In genomic region chr7:73323556-73323955, GRCm38 (mm10) we compare ENCODE assay signal across 9 mouse cellular contexts. TPM values are rescaled to one million over a fixed set of nuclear protein-coding genes. Genes with fewer than 3 reads are reported as not detected.
DNase-seq lines count a peak whose midpoint lies in the region; ATAC-seq and TF ChIP-seq lines count a peak whose summit lies in the region.
"Had no signal": no experiment of that assay in that cellular context is flagged by ENCODE, and none has a peak within 500 bp of the region (broad histone marks: within the 10 kb centered on the region; RNA-seq: fewer than 3 reads in every experiment).

No protein-coding gene starts in this region.

- ATAC-seq in kidney, embryonic 14.5 days (ENCODE audit: low FRiP score, low TSS enrichment), result no peak
- no peak for ATAC-seq in embryonic facial prominence, embryonic 15.5 days (ENCODE audit: insufficient number of reproducible peaks, low FRiP score, low TSS enrichment, low read depth)
- no peak for ATAC-seq in limb, embryonic 11.5 days (ENCODE audit: insufficient number of reproducible peaks, low FRiP score, low TSS enrichment, low read depth)

- 49% methylated on average over 12 of the region's 12 CpGs for WGBS in kidney, embryonic 14.5 days
- WGBS in kidney, adult 2 months, result 49% methylated on average over 12 of the region's 12 CpGs
- WGBS in embryonic facial prominence, embryonic 15.5 days, result 30% methylated on average over 12 of the region's 12 CpGs
- WGBS in limb, embryonic 11.5 days, result 34% methylated on average over 12 of the region's 12 CpGs

- in situ Hi-C loops in ES-E14 (cut with MboI; ENCODE audit: low sequenced_read_pairs in 2 of 2, unreplicated experiment in 2 of 2), result no loop called here

- H3K9ac ChIP-seq in kidney, embryonic 14.5 days (ENCODE audit: low read depth, low read length), result no peak overlapping the region
- 0 out of 2 replicates have a peak overlapping the region, but pooled peaks have one; percentile 33 for H3K9ac ChIP-seq in ES-E14 (ENCODE audit: insufficient read depth, low read depth, low read length, poor library complexity, severe bottlenecking)
- H3K9ac ChIP-seq in embryonic facial prominence, embryonic 15.5 days, result no peak overlapping the region
- H3K9ac ChIP-seq in limb, embryonic 11.5 days (ENCODE audit: low read length), result no peak overlapping the region
- H3K9ac ChIP-seq: liver, embryonic 14.5 days had no signal

- no peak for DNase-seq in kidney, adult 2 months
- DNase-seq in ES-E14 (ENCODE audit: low read depth, low spot score) (peak; percentile 46), adipocyte (ENCODE audit: low spot score) (no peak)
- no peak for DNase-seq in limb, embryonic 11.5 days (ENCODE audit: low spot score)
- no peak for DNase-seq in retina, embryonic 14.5 days (ENCODE audit: low spot score)
- no peak for DNase-seq in layer of hippocampus, adult 18-20 months (ENCODE audit: low spot score in 2 of 2)

- H3K27me3 ChIP-seq in kidney, embryonic 14.5 days (ENCODE audit: control insufficient read depth, insufficient read depth, low read length), result no peaks in the 10 kb centered on the region
- H3K27me3 ChIP-seq in kidney, adult 2 months (replicated peaks; ENCODE audit: control insufficient read depth, insufficient read depth, low read length), result no peaks in the 10 kb centered on the region
- H3K27me3 ChIP-seq in embryonic facial prominence, embryonic 15.5 days, result no peaks in the 10 kb centered on the region
- H3K27me3 ChIP-seq in limb, embryonic 11.5 days (ENCODE audit: control insufficient read depth, insufficient read depth, low read length), result no peaks in the 10 kb centered on the region

- no peak for TF ChIP-seq CTCF in kidney, adult 2 months (conservative IDR thresholded peaks at IDR 0.05; ENCODE audit: insufficient read depth, insufficient read length, low read depth, low read length)

- H3K4me3 ChIP-seq in kidney, embryonic 14.5 days (ENCODE audit: low read length), result no peak overlapping the region
- H3K4me3 ChIP-seq in kidney, adult 2 months (ENCODE audit: insufficient read depth, low read depth, low read length), result no peak overlapping the region
- peak overlapping the region; percentile 12 to 35; a peak in 2 of 4 replicates for H3K4me3 ChIP-seq in ES-E14 (ENCODE audit: insufficient read depth in 1 of 2, low read depth in 1 of 2, low read length in 2 of 2, poor library complexity in 1 of 2, severe bottlenecking in 1 of 2)
- H3K4me3 ChIP-seq in embryonic facial prominence, embryonic 15.5 days (replicated peaks), result peak overlapping the region; percentile 13
- H3K4me3 ChIP-seq in limb, embryonic 11.5 days (ENCODE audit: low read depth, low read length), result peak overlapping the region; percentile 15; the same call in 1 of the 2 replicates

- peaks cover 17% of the 10 kb centered on the region for H3K4me1 ChIP-seq in kidney, embryonic 14.5 days (ENCODE audit: control insufficient read depth, insufficient read depth, low read length)
- H3K4me1 ChIP-seq in kidney, adult 2 months (ENCODE audit: control insufficient read depth, insufficient read depth, low read length), result no peaks in the 10 kb centered on the region
- H3K4me1 ChIP-seq in ES-E14 (ENCODE audit: control insufficient read depth in 2 of 2, insufficient read depth in 2 of 2, low read length in 2 of 2, poor library complexity in 1 of 2), result peaks cover 0 to 6% of the 10 kb centered on the region in 2 experiments; a peak in 2 of 4 replicates
- H3K4me1 ChIP-seq in embryonic facial prominence, embryonic 15.5 days, result peaks cover 47% of the 10 kb centered on the region
- peaks cover 14% of the 10 kb centered on the region; the same call in 1 of the 2 replicates for H3K4me1 ChIP-seq in limb, embryonic 11.5 days (ENCODE audit: control insufficient read depth, insufficient read depth, low read length)

- H3K36me3 ChIP-seq in kidney, embryonic 14.5 days (ENCODE audit: control insufficient read depth, insufficient read depth, low read length), result no peaks in the 10 kb centered on the region
- H3K36me3 ChIP-seq in kidney, adult 2 months (ENCODE audit: control insufficient read depth, insufficient read depth, low read length), result no peaks in the 10 kb centered on the region
- H3K36me3 ChIP-seq in ES-E14 (ENCODE audit: control insufficient read depth, insufficient read depth, low read length, poor library complexity, severe bottlenecking), result no peaks in the 10 kb centered on the region
- H3K36me3 ChIP-seq in embryonic facial prominence, embryonic 15.5 days, result no peaks in the 10 kb centered on the region
- no peaks in the 10 kb centered on the region for H3K36me3 ChIP-seq in limb, embryonic 11.5 days (ENCODE audit: control insufficient read depth, insufficient read depth, low read length)

- H3K27ac ChIP-seq in kidney, embryonic 14.5 days (ENCODE audit: low read depth, low read length), result no peak overlapping the region
- H3K27ac ChIP-seq in kidney, adult 2 months (ENCODE audit: insufficient read depth, low read depth, low read length), result no peak overlapping the region
- peak overlapping the region; percentile 42; the same call in 1 of the 2 replicates for H3K27ac ChIP-seq in ES-E14 (ENCODE audit: insufficient read depth, low read depth, low read length, poor library complexity, severe bottlenecking)
- H3K27ac ChIP-seq in embryonic facial prominence, embryonic 15.5 days (replicated peaks), result no peak overlapping the region
- H3K27ac ChIP-seq in limb, embryonic 11.5 days (replicated peaks; ENCODE audit: low read depth, low read length), result no peak overlapping the region
- H3K27ac ChIP-seq: liver, embryonic 14.5 days had no signal

- H3K9me3 ChIP-seq in kidney, embryonic 14.5 days (ENCODE audit: control insufficient read depth, low read length), result peaks cover 3% of the 10 kb centered on the region; the same call in 1 of the 2 replicates
- H3K9me3 ChIP-seq in ES-E14 (ENCODE audit: control insufficient read depth, insufficient read depth, low read depth, low read length), result no peaks in the 10 kb centered on the region
- H3K9me3 ChIP-seq in embryonic facial prominence, embryonic 15.5 days (replicated peaks), result no peaks in the 10 kb centered on the region
- H3K9me3 ChIP-seq in limb, embryonic 11.5 days (ENCODE audit: control insufficient read depth, low read length), result no peaks in the 10 kb centered on the region

- TF ChIP-seq POLR2A in kidney, adult 2 months (IDR thresholded peaks at IDR 0.05; ENCODE audit: low read depth, low read length), result no peak

- H3K4me2 ChIP-seq in kidney, embryonic 14.5 days (replicated peaks; ENCODE audit: low read depth, low read length), result 0 out of 2 replicates have a peak overlapping the region, but pooled peaks have one; percentile 5
- H3K4me2 ChIP-seq in embryonic facial prominence, embryonic 15.5 days (replicated peaks), result peak overlapping the region; percentile 37
- peak overlapping the region; percentile 17; the same call in 1 of the 2 replicates for H3K4me2 ChIP-seq in limb, embryonic 11.5 days (ENCODE audit: low read depth, severe bottlenecking)

TF ChIP-seq in ES-E14, 5 proteins besides CTCF, POLR2A, EP300 and RAD21:
- TF ChIP-seq ZC3H11A (IDR thresholded peaks at IDR 0.05; ENCODE audit: borderline replicate concordance, low read depth, low read length) (no peak), MAFK (IDR thresholded peaks at IDR 0.05; ENCODE audit: insufficient read depth, low read depth, low read length) (no peak), HCFC1 (IDR thresholded peaks at IDR 0.05; ENCODE audit: borderline replicate concordance, insufficient read depth, low read length) (no peak), CHD2 (IDR thresholded peaks at IDR 0.05; ENCODE audit: low read depth, low read length) (no peak), ZNF384 (IDR thresholded peaks at IDR 0.05; ENCODE audit: low read depth, low read length) (no peak)

RNA-seq across cellular contexts. Expression of gene Rgma, which starts 51.8 kb away (rescaled TPM):
- 17.3 and 18.7 TPM in 2 replicates for polyA plus RNA-seq in kidney, embryonic 14.5 days (2014; fragmentation: Nextera tagmentation; extraction: Ambion mirVana)
- 7.2 and 8.7 TPM in 2 replicates for polyA plus RNA-seq in kidney, adult 2 months (2012; rRNA removed)
- total RNA-seq in ES-E14 (2012; rRNA removed), result 2.4 and 3.7 TPM in 2 replicates
- polyA plus RNA-seq in embryonic facial prominence, embryonic 15.5 days (2015; fragmentation: Nextera tagmentation; extraction: Ambion mirVana), result 23.0 and 24.1 TPM in 2 replicates
- 27.1 and 28.6 TPM in 2 replicates for polyA plus RNA-seq in limb, embryonic 11.5 days (2014; fragmentation: Nextera tagmentation; extraction: Ambion mirVana)
- total RNA-seq in layer of hippocampus, adult 18-20 months (2021), result 10 to 100 TPM; 49.3 to 56.0 TPM

Comparison
In these comparisons a context has a peak if more than half of its experiments do, and no peak if none do; other contexts are left out.
1. H3K4me3 ChIP-seq: peak in ES-E14 (2 of 2), embryonic facial prominence, embryonic 15.5 days (single experiment) and limb, embryonic 11.5 days (single experiment); none in kidney, embryonic 14.5 days (single experiment) and kidney, adult 2 months (single experiment).
2. Peak in every context shown above with its lines, with median percentiles within 50 percentile points of each other: H3K4me2 ChIP-seq.